Mouse (Mus musculus): ENCODE data around the gene S100a3. TPM values are rescaled to one million over a fixed set of nuclear protein-coding genes. Genes with fewer than 3 reads are reported as not detected.

Gene S100a3
- polyA plus RNA-seq, 1 experiment from 2014 or later = 1.2 TPM

GRCm38 (mm10) chr3:90626266-90627021, 66.1 kb downstream of the S100a3 start:
- H3K9ac ChIP-seq (ENCODE audit: low read length) = no peak overlapping the region

GRCm38 (mm10) chr3:90627366-90627765, 67.0 kb downstream of the S100a3 start:
- Histone ChIP-seq H3K27me3 (ENCODE audit: control insufficient read depth, insufficient read depth, low read length) (no peaks in the 10 kb centered on the region), H3K9ac (ENCODE audit: low read length) (no peak overlapping the region), H3K36me3 (ENCODE audit: control insufficient read depth, insufficient read depth, low read length) (no peaks in the 10 kb centered on the region), H3K4me3 (ENCODE audit: low read depth, low read length) (no peak overlapping the region), H3K4me1 (replicated peaks; ENCODE audit: control insufficient read depth, insufficient read depth) (no peaks in the 10 kb centered on the region), H3K27ac (replicated peaks) (peak overlapping the region; percentile 90), H3K9me3 (ENCODE audit: control insufficient read depth, low read length) (no peaks in the 10 kb centered on the region), H3K4me2 (replicated peaks; ENCODE audit: low read depth) (no peak overlapping the region; the same call in 1 of the 2 replicates)
- TF ChIP-seq CTCF (IDR thresholded peaks at IDR 0.05; ENCODE audit: low read depth) (no peak), EP300 (optimal IDR thresholded peaks at IDR 0.05) (no peak)
- DNase-seq (ENCODE audit: low spot score) (peak; percentile 12), ATAC-seq (ENCODE audit: low FRiP score, low TSS enrichment) (no peak)
- WGBS = 77% methylated on average over 5 of the region's 5 CpGs

More at GRCm38 (mm10) chr3:90626266-90627021, 66.1 kb downstream of the S100a3 start:
- no peak for TF ChIP-seq CTCF (IDR thresholded peaks at IDR 0.05; ENCODE audit: low read depth)
- TF ChIP-seq EP300 (optimal IDR thresholded peaks at IDR 0.05) = no peak
- Histone ChIP-seq H3K4me1 (replicated peaks; ENCODE audit: control insufficient read depth, insufficient read depth) (no peaks in the 10 kb centered on the region), H3K4me3 (ENCODE audit: low read depth, low read length) (no peak overlapping the region), H3K9me3 (ENCODE audit: control insufficient read depth, low read length) (no peaks in the 10 kb centered on the region), H3K4me2 (replicated peaks; ENCODE audit: low read depth) (peak overlapping the region; percentile 15; the same call in 1 of the 2 replicates), H3K27me3 (ENCODE audit: control insufficient read depth, insufficient read depth, low read length) (no peaks in the 10 kb centered on the region), H3K27ac (replicated peaks) (peak overlapping the region; percentile 90), H3K36me3 (ENCODE audit: control insufficient read depth, insufficient read depth, low read length) (no peaks in the 10 kb centered on the region)
- 33% methylated on average over 9 of the region's 9 CpGs for WGBS
- DNase-seq (ENCODE audit: low spot score) = peak; percentile 73
- peak; percentile 78 for ATAC-seq (ENCODE audit: low FRiP score, low TSS enrichment)

GRCm38 (mm10) chr3:90627807-90628206, 67.4 kb downstream of the S100a3 start:
- 54% methylated on average over 4 of the region's 4 CpGs for WGBS
- peak; percentile 92 for TF ChIP-seq CTCF (IDR thresholded peaks at IDR 0.05; ENCODE audit: low read depth)
- no peak for TF ChIP-seq EP300 (optimal IDR thresholded peaks at IDR 0.05)
- no peaks in the 10 kb centered on the region for H3K27me3 ChIP-seq (ENCODE audit: control insufficient read depth, insufficient read depth, low read length)
- H3K4me1 ChIP-seq (replicated peaks; ENCODE audit: control insufficient read depth, insufficient read depth) = no peaks in the 10 kb centered on the region
- H3K9me3 ChIP-seq (ENCODE audit: control insufficient read depth, low read length) = no peaks in the 10 kb centered on the region
- no peak overlapping the region for H3K9ac ChIP-seq (ENCODE audit: low read length)
- DNase-seq (ENCODE audit: low spot score) (peak; percentile 65), ATAC-seq (ENCODE audit: low FRiP score, low TSS enrichment) (no peak)
- H3K36me3 ChIP-seq (ENCODE audit: control insufficient read depth, insufficient read depth, low read length) = no peaks in the 10 kb centered on the region
- H3K4me2 ChIP-seq (replicated peaks; ENCODE audit: low read depth) = no peak overlapping the region
- peak overlapping the region; percentile 30; the same call in 1 of the 2 replicates for H3K27ac ChIP-seq (replicated peaks)
- H3K4me3 ChIP-seq (ENCODE audit: low read depth, low read length) = no peak overlapping the region

GRCm38 (mm10) chr3:90629298-90629697, 68.9 kb downstream of the S100a3 start:
- no peak overlapping the region for H3K27ac ChIP-seq (replicated peaks)
- no peak overlapping the region for H3K4me2 ChIP-seq (replicated peaks; ENCODE audit: low read depth)
- ATAC-seq (ENCODE audit: low FRiP score, low TSS enrichment) (peak; percentile 46), DNase-seq (ENCODE audit: low spot score) (peak; percentile 14)
- no peak overlapping the region for H3K9ac ChIP-seq (ENCODE audit: low read length)
- H3K27me3 ChIP-seq (ENCODE audit: control insufficient read depth, insufficient read depth, low read length) = no peaks in the 10 kb centered on the region
- no peak for TF ChIP-seq CTCF (IDR thresholded peaks at IDR 0.05; ENCODE audit: low read depth)
- no peak for TF ChIP-seq EP300 (optimal IDR thresholded peaks at IDR 0.05)
- no peaks in the 10 kb centered on the region for H3K9me3 ChIP-seq (ENCODE audit: control insufficient read depth, low read length)
- H3K36me3 ChIP-seq (ENCODE audit: control insufficient read depth, insufficient read depth, low read length) = no peaks in the 10 kb centered on the region
- 59% methylated on average over 2 of the region's 2 CpGs for WGBS
- no peak overlapping the region for H3K4me3 ChIP-seq (ENCODE audit: low read depth, low read length)
- H3K4me1 ChIP-seq (replicated peaks; ENCODE audit: control insufficient read depth, insufficient read depth) = no peaks in the 10 kb centered on the region

GRCm38 (mm10) chr3:90631984-90632383, 71.6 kb downstream of the S100a3 start:
- Histone ChIP-seq H3K4me2 (replicated peaks; ENCODE audit: low read depth) (no peak overlapping the region), H3K4me3 (ENCODE audit: low read depth, low read length) (no peak overlapping the region), H3K4me1 (replicated peaks; ENCODE audit: control insufficient read depth, insufficient read depth) (no peaks in the 10 kb centered on the region), H3K9me3 (ENCODE audit: control insufficient read depth, low read length) (no peaks in the 10 kb centered on the region), H3K9ac (ENCODE audit: low read length) (no peak overlapping the region), H3K27ac (replicated peaks) (no peak overlapping the region), H3K27me3 (ENCODE audit: control insufficient read depth, insufficient read depth, low read length) (no peaks in the 10 kb centered on the region), H3K36me3 (ENCODE audit: control insufficient read depth, insufficient read depth, low read length) (no peaks in the 10 kb centered on the region)
- 58% methylated on average over 2 of the region's 2 CpGs for WGBS
- TF ChIP-seq CTCF (IDR thresholded peaks at IDR 0.05; ENCODE audit: low read depth) = no peak
- TF ChIP-seq EP300 (optimal IDR thresholded peaks at IDR 0.05) = no peak
- DNase-seq (ENCODE audit: low spot score) (peak; percentile 4), ATAC-seq (ENCODE audit: low FRiP score, low TSS enrichment) (no peak)
